Mouse (Mus musculus) G1E (cell line): ENCODE measurements around the gene Ripor2. TPM values are rescaled to one million over a fixed set of nuclear protein-coding genes. Genes with fewer than 3 reads are reported as not detected.

Experiments
- ATAC-seq: 2 replicates; pipeline ENCODE4 v1.8.0; 2016; ENCODE audit warnings: mild to moderate bottlenecking; ENCODE audit not compliant: insufficient number of reproducible peaks, poor library complexity, low FRiP score, severe bottlenecking; ENCODE audit errors: extremely low read depth
- DNase-seq: peaks from one replicate; pipeline ENCODE4 v3.0.0; 2012; ENCODE audit warnings: low spot score
- H3K27me3 ChIP-seq: 2 replicates; pipeline ENCODE4 v1.6.1; 2012; ENCODE audit warnings: mild to moderate bottlenecking, low read length, inconsistent platforms; ENCODE audit not compliant: insufficient read depth
- H3K36me3 ChIP-seq: replicated peaks from 2 replicates; pipeline ENCODE3; 2012; ENCODE audit warnings: mild to moderate bottlenecking, inconsistent platforms
- H3K4me1 ChIP-seq: 2 replicates; pipeline ENCODE4 v1.6.1; 2012; ENCODE audit warnings: low read depth, low read length, inconsistent platforms, mixed read lengths; ENCODE audit not compliant: insufficient read depth
- H3K4me3 ChIP-seq: 2 replicates; pipeline ENCODE4 v1.5.1; 2012; ENCODE audit warnings: low read depth, mild to moderate bottlenecking, inconsistent platforms, low read length, moderate library complexity, mixed read lengths
- H3K9me3 ChIP-seq: replicated peaks from 2 replicates; pipeline ENCODE4 v1.6.1; 2012; ENCODE audit warnings: inconsistent platforms
- CTCF ChIP-seq: IDR thresholded peaks from 2 replicates; pipeline ENCODE4 v1.5.1; 2012; ENCODE audit warnings: low read depth, low read length, inconsistent platforms, mixed read lengths
- GATA1 ChIP-seq: IDR thresholded peaks from 2 replicates; pipeline ENCODE4 v1.6.1; 2012; ENCODE audit warnings: borderline replicate concordance, low read length, inconsistent platforms, mixed read lengths
- GATA2 ChIP-seq: IDR thresholded peaks from 2 replicates; pipeline ENCODE4 v1.6.1; 2012; ENCODE audit warnings: low read depth, low read length, inconsistent platforms, borderline replicate concordance
- POLR2AphosphoS5 ChIP-seq: IDR thresholded peaks from 2 replicates; pipeline ENCODE4 v1.6.1; 2012; ENCODE audit warnings: low read depth, low read length, inconsistent platforms; ENCODE audit not compliant: insufficient replicate concordance
- TAL1 ChIP-seq: conservative IDR thresholded peaks from 2 replicates; pipeline ENCODE4 v1.6.1; 2012; ENCODE audit warnings: low read depth, low read length, inconsistent platforms, mixed read lengths
- polyA plus RNA-seq: library from polyadenylated mRNA; stranded (reverse); fragments of >175 nt; gene quantifications from 2 replicates; pipeline ENCODE4 v1.2.3, GENCODE M21; 2012
- total RNA-seq, 2 experiments: library from RNA; stranded (forward) in 1 of 2; stranded (reverse) in 1 of 2; fragments of 200-1000 nt in 1 of 2; fragments of >200 nt in 1 of 2; fragmentation: Nextera tagmentation in 1 of 2; gene quantifications; 2 replicates each; pipeline ENCODE4 v1.2.3; 2014 to 2017

The Ripor2 gene
- total and polyA plus RNA-seq, 3 experiments = 0.27 TPM; not detected in 2

DNA sequence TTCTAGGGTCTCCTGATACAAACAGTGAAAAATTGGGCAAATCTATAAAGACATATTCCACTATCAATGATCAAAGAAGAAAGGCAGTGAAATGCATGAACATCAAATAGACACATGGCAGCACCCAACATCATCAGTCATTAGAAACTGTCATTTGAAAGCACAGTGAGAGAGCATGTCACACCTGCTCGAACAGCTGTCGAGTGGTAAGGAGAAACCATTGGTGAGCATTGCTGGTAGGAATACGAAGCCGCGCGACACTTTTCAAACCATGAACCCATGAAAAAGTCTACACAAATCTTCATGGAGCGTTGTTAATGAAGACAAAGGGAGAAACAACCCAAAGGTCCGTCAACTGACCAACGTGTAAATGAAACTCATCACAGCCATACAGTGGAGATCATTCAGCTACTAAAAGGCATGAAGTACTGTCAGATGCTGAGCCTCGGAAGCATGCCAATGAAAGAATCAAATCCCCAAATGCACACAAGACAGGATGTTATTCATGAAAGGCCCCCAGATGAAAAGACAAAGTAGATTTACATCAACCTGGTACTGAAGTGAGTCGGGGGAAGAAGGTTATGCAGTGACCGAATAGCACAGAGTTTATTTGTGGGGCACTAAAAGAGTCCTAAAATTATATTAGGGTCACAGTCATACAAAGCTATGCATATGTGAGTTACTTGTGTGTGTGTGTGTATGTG lies 5.4 kb downstream of the Ripor2 start:
- no peak for TF ChIP-seq CTCF
- TF ChIP-seq GATA1 = no peak
- TF ChIP-seq GATA2 = no peak
- TF ChIP-seq TAL1 = no peak
- TF ChIP-seq POLR2AphosphoS5 = no peak
- DNase-seq (no peak), ATAC-seq (no peak)
- H3K4me3 ChIP-seq = no peak overlapping the region
- no peaks in the 10 kb centered on the region; the same call in 1 of the 2 replicates for H3K27me3 ChIP-seq
- H3K36me3 ChIP-seq = no peaks in the 10 kb centered on the region
- H3K9me3 ChIP-seq = no peaks in the 10 kb centered on the region
- H3K4me1 ChIP-seq = no peaks in the 10 kb centered on the region

DNA sequence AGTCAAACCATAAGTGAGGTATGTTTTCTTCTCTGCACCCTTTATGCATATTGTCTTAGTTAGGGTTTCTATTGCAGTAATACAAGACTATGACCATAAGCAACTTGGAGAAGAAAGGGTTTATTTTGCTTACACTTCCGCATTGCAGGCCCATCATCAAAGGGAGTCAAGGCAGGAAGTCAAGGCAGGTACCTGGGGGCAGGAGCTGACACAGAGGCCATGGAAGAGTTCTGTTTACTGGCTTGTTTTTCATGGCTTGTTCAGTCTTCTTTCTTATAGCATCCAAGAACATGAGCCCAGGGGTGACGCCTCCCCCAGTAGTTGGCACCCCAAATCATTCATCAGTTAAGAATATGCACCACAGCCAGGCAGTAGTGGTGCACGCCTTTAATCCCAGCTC lies 6.6 kb downstream of the Ripor2 start:
- no peak overlapping the region for H3K4me3 ChIP-seq
- H3K27me3 ChIP-seq = no peaks in the 10 kb centered on the region; the same call in 1 of the 2 replicates
- no peak for TF ChIP-seq GATA2
- TF ChIP-seq TAL1 = no peak
- TF ChIP-seq GATA1 = no peak
- no peak for TF ChIP-seq CTCF
- no peak for TF ChIP-seq POLR2AphosphoS5
- H3K36me3 ChIP-seq = no peaks in the 10 kb centered on the region
- ATAC-seq = no peak
- no peaks in the 10 kb centered on the region for H3K9me3 ChIP-seq
- H3K4me1 ChIP-seq = no peaks in the 10 kb centered on the region
- no peak for DNase-seq

DNA sequence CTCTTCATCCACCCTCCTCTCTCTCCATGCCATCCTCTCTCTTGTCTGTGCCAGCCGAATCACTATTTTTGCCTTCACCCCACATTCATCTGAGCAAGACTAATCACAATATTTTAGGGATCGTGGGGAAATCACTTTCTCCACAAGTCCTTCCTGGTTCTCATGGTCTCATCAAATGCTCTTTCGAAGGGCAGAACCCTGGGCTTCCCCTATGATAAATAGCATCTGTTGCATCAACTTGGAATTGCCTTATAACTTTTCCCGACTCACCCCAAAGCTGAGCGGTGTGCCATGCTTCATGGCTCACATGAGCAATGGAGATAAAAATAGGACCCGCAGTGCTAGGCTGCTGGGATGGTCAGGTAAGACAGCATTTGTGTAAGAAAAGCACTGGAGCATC lies 9.7 kb downstream of the Ripor2 start:
- Histone ChIP-seq H3K9me3 (no peaks in the 10 kb centered on the region), H3K4me3 (no peak overlapping the region), H3K36me3 (no peaks in the 10 kb centered on the region), H3K4me1 (no peaks in the 10 kb centered on the region), H3K27me3 (no peaks in the 10 kb centered on the region)
- ATAC-seq = no peak
- TF ChIP-seq TAL1 (no peak), GATA1 (no peak), GATA2 (no peak), POLR2AphosphoS5 (no peak), CTCF (no peak)
- DNase-seq = no peak

DNA sequence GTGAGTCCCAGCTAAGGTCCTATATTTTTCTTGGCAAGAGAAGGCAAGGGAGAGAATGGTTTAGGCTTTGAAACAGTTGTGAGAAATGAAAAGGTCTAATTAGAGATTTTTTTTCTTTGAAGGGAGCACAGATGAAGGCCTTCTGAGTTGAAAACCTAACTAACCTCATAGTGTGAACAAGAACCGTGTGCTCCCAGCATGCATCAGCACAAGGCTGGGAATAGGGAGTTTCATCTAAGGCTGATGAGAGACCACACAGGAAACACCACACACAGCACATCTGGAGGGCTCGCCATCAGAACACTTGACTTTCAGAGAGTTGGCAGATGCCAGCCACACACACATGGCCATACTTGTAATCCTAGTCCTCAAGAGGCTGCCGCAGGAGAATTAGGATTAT lies 12.3 kb downstream of the Ripor2 start:
- no peaks in the 10 kb centered on the region for H3K27me3 ChIP-seq
- ATAC-seq (no peak), DNase-seq (no peak)
- no peaks in the 10 kb centered on the region for H3K4me1 ChIP-seq
- no peak for TF ChIP-seq CTCF
- TF ChIP-seq POLR2AphosphoS5 = no peak
- TF ChIP-seq GATA2 = no peak
- no peak for TF ChIP-seq GATA1
- H3K4me3 ChIP-seq = no peak overlapping the region
- no peaks in the 10 kb centered on the region for H3K9me3 ChIP-seq
- no peaks in the 10 kb centered on the region for H3K36me3 ChIP-seq

DNA sequence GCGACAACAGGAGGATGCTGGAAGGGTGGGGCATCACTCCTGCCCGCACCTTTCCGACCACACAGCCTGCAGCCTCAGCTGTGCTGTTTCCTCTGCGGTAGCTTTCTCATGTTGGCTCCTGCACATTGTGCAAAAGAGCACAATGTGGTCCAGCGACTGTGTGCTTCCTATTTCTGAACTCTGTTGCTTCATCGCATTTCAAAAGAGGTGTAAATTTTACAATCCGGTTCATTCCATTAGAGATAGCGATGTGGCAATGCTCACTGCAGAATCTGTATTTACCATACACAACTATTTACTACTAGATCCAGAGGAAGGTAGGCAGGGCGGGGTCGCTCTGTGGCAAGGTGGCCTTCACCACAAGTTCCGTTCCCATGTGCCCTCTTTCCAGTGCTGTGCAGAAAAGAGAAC lies 17.6 kb downstream of the Ripor2 start:
- ATAC-seq = no peak
- TF ChIP-seq POLR2AphosphoS5 = no peak
- no peak for TF ChIP-seq GATA1
- TF ChIP-seq TAL1 = no peak
- TF ChIP-seq CTCF = no peak
- TF ChIP-seq GATA2 = no peak
- no peak overlapping the region for H3K4me3 ChIP-seq

DNA sequence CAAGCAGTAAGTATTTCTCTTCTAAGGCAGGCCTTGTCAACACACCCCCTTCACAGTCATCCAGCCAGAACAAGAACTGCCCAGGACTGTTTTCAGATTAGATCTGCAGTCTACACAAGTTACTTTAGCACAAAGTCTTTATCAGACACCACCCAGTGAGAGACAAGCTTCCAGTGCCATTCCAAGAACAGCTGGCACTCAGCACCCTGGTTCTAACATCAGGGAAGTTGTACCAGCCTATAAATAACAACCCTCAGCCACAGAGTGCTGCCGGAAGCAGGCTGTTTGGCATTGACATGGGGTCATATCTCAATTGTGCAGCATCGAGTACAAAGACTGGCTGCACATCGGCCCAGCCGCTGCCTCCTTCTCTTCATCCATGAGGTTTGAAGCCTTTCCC lies 21.0 kb downstream of the Ripor2 start:
- Histone ChIP-seq H3K4me3 (no peak overlapping the region), H3K36me3 (no peaks in the 10 kb centered on the region), H3K9me3 (no peaks in the 10 kb centered on the region), H3K4me1 (no peaks in the 10 kb centered on the region), H3K27me3 (peaks cover 10% of the 10 kb centered on the region)
- TF ChIP-seq POLR2AphosphoS5 = no peak
- no peak for TF ChIP-seq GATA1
- no peak for TF ChIP-seq CTCF
- no peak for TF ChIP-seq GATA2
- TF ChIP-seq TAL1 = no peak
- no peak for ATAC-seq
- DNase-seq = no peak

More for the DNA sequence above, 17.6 kb downstream of the Ripor2 start:
- no peak for DNase-seq
- peaks cover under 1% of the 10 kb centered on the region; the same call in 1 of the 2 replicates for H3K27me3 ChIP-seq
- no peaks in the 10 kb centered on the region for H3K4me1 ChIP-seq
- no peaks in the 10 kb centered on the region for H3K9me3 ChIP-seq
- H3K36me3 ChIP-seq = no peaks in the 10 kb centered on the region
